Mouse (Mus musculus): ENCODE results near the gene Fndc4. TPM values are rescaled to one million over a fixed set of nuclear protein-coding genes. Genes with fewer than 3 reads are reported as not detected.

The Fndc4 gene
- polyA plus RNA-seq, 1 experiment from 2014 or later = 15.7 TPM

GRCm38 (mm10) chr5:31291361-31291688, 4.6 kb downstream of the Fndc4 start:
- peak overlapping the region; percentile 65 for H3K4me3 ChIP-seq
- no peaks in the 10 kb centered on the region for H3K36me3 ChIP-seq
- H3K4me1 ChIP-seq = peaks cover 43% of the 10 kb centered on the region
- H3K9me3 ChIP-seq (replicated peaks) = no peaks in the 10 kb centered on the region
- H3K4me2 ChIP-seq = peak overlapping the region; percentile 88
- H3K9ac ChIP-seq = peak overlapping the region; percentile 73
- 6% methylated on average over 9 of the region's 9 CpGs for WGBS (ENCODE audit: insufficient replicate concordance)
- peak overlapping the region; percentile 75 for H3K27ac ChIP-seq
- peaks cover 30% of the 10 kb centered on the region for H3K27me3 ChIP-seq (replicated peaks)
- no peak; the same call in 1 of the 2 replicates for ATAC-seq

- H3K4me1 ChIP-seq = peaks cover 40% of the 10 kb centered on the region
- peak within 1 kb of the TSS; percentile 75 for H3K27ac ChIP-seq
- peaks cover 3% of the 10 kb centered on the region for H3K36me3 ChIP-seq
- ATAC-seq = peak; percentile 96
- H3K9me3 ChIP-seq (replicated peaks) = no peaks in the 10 kb centered on the region
- 3% methylated on average over 45 of the region's 45 CpGs for WGBS (ENCODE audit: insufficient replicate concordance)
- peaks cover 24% of the 10 kb centered on the region for H3K27me3 ChIP-seq (replicated peaks)
- H3K9ac ChIP-seq = peak within 1 kb of the TSS; percentile 73
- H3K4me2 ChIP-seq = peak within 1 kb of the TSS; percentile 88
- H3K4me3 ChIP-seq = peak within 1 kb of the TSS; percentile 65
Observed at GRCm38 (mm10) chr5:31290521-31291360, 5.1 kb downstream of the Fndc4 start, which contains the start of gene Ift172. Ift172 (minus strand) TSS chr5:31291116.

DNA sequence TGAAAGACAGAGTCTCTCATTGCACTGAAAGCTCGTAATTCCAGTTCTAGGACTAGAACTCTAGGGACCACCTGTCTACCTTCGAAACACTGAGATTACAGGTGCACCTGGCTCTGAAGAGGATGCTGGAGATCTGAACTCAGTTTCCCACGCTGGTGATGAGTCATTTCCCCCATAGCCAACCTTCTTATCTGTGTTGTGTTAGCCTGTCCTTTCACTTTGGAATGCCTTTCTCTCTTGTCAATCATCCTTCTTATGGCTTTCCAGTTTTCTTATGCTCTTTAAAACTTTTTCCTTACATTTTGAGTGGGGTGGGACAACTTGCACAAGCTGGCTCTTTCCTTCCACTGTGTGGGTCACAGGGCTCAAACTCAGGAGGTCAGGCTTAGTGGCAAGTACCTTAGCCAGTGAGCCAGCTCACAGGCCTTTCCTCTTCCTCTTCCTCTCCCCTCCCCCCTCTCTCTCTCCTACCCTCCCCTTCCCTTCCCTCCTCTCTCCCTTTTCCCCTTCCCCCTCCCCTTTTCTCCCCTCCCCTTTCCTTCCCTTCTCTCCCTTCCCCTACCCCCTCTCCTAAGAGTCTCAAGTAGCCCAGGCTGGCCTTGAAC, 6.2 kb downstream of the Fndc4 start:
- 52% methylated on average over 3 of the region's 3 CpGs for WGBS (ENCODE audit: insufficient replicate concordance)
- H3K4me1 ChIP-seq = peaks cover 31% of the 10 kb centered on the region
- H3K27me3 ChIP-seq (replicated peaks) = peaks cover 14% of the 10 kb centered on the region
- ATAC-seq = no peak
- H3K4me2 ChIP-seq = peak overlapping the region; percentile 88
- no peaks in the 10 kb centered on the region for H3K9me3 ChIP-seq (replicated peaks)
- H3K4me3 ChIP-seq = peak overlapping the region; percentile 65; the same call in 1 of the 2 replicates
- H3K9ac ChIP-seq = peak overlapping the region; percentile 73; the same call in 1 of the 2 replicates
- H3K36me3 ChIP-seq = peaks cover 9% of the 10 kb centered on the region
- H3K27ac ChIP-seq = no peak overlapping the region

DNA sequence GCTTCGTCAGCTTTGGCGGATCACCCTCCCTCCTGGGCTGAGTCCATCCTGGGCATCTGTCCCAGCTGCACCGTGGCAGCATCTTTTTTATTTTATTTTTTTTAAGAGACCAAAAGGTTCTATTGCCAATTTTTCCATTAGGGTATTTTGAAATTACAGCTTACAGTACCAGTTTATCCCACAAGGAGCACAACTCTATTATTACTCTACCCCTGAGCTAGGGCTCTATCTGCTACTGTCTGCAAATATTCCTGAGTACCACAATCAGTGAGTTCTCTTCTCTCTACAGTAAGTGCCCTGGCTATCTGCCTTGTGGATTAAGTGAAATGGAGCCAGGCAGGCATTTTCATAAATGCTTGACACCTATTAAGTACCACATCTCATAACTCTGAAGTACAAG, 7.2 kb downstream of the Fndc4 start:
- H3K4me1 ChIP-seq = peaks cover 26% of the 10 kb centered on the region
- H3K4me2 ChIP-seq = no peak overlapping the region
- 0 out of 2 replicates have a peak, but pooled peaks cover 3% of the 10 kb centered on the region for H3K27me3 ChIP-seq (replicated peaks)
- WGBS (ENCODE audit: insufficient replicate concordance) = 60% methylated on average over 3 of the region's 3 CpGs
- H3K36me3 ChIP-seq = peaks cover 12% of the 10 kb centered on the region
- H3K27ac ChIP-seq = no peak overlapping the region
- no peak overlapping the region for H3K4me3 ChIP-seq
- H3K9ac ChIP-seq = no peak overlapping the region
- no peak for ATAC-seq
- no peaks in the 10 kb centered on the region for H3K9me3 ChIP-seq (replicated peaks)

- peaks cover 26% of the 10 kb centered on the region for H3K4me1 ChIP-seq
- no peak for ATAC-seq
Observed at GRCm38 (mm10) chr5:31288225-31288624, 7.7 kb downstream of the Fndc4 start.

GRCm38 (mm10) chr5:31279245-31279988, 16.5 kb downstream of the Fndc4 start:
- peaks cover 11% of the 10 kb centered on the region; the same call in 1 of the 2 replicates for H3K36me3 ChIP-seq
- whole genome bisulfite sequencing (ENCODE audit: insufficient replicate concordance) = 66% methylated on average over 20 of the region's 20 CpGs

More at GRCm38 (mm10) chr5:31288225-31288624, 7.7 kb downstream of the Fndc4 start:
- WGBS (ENCODE audit: insufficient replicate concordance) = 28% methylated on average over 4 of the region's 4 CpGs
- Histone ChIP-seq H3K4me2 (no peak overlapping the region), H3K9ac (no peak overlapping the region), H3K27ac (no peak overlapping the region), H3K9me3 (replicated peaks) (no peaks in the 10 kb centered on the region), H3K36me3 (peaks cover 16% of the 10 kb centered on the region), H3K27me3 (replicated peaks) (no peaks in the 10 kb centered on the region), H3K4me3 (no peak overlapping the region)

DNA sequence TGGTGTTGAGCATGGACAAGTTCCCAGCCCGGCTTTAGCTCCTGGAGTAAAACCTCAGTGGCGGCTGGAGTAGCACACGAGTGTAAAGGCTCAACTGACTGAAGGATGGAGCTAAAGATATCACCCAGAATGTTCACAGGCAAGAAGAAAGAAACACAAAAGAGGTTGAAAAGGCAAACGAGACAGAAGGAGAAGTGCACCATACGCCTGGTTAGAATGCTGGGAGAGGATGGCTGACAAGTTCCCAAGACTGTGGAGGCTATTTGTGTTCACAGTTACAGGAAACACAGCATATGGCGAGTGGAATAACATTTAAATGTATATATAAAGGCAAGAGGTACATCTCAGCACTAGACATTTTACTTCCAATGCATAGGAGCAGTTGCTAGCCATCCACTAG, 22.9 kb downstream of the Fndc4 start:
- Histone ChIP-seq H3K27me3 (replicated peaks) (no peaks in the 10 kb centered on the region), H3K4me3 (no peak overlapping the region), H3K9ac (no peak overlapping the region), H3K9me3 (replicated peaks) (no peaks in the 10 kb centered on the region), H3K4me2 (no peak overlapping the region), H3K4me1 (no peaks in the 10 kb centered on the region), H3K27ac (no peak overlapping the region), H3K36me3 (peaks cover 9% of the 10 kb centered on the region)
- 73% methylated on average over 6 of the region's 6 CpGs for WGBS (ENCODE audit: insufficient replicate concordance)
- no peak for ATAC-seq

More at GRCm38 (mm10) chr5:31279245-31279988, 16.5 kb downstream of the Fndc4 start:
- no peaks in the 10 kb centered on the region for H3K4me1 ChIP-seq
- H3K27me3 ChIP-seq (replicated peaks) = no peaks in the 10 kb centered on the region
- H3K4me2 ChIP-seq = no peak overlapping the region
- ATAC-seq = no peak
- H3K9me3 ChIP-seq (replicated peaks) = no peaks in the 10 kb centered on the region
- H3K27ac ChIP-seq = no peak overlapping the region
- H3K9ac ChIP-seq = no peak overlapping the region
- no peak overlapping the region for H3K4me3 ChIP-seq

DNA sequence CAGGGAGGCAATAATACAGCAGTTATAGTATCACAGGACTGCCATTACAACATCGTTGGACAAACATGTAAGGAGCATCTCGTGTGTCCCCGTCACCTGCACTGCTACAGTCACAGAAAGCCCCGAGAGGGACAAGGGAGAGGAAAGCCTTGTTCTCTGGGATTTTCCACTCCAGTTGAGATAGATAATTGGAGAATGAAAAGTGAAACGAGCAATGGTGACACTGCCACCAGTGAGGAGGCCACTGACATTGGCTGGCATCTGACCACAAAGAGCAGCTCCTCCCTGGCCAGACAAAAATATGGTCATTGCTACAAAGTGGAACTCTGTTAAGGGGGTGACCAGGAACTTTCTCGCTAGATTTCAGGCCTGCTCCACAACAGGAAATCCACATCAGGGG, 28.2 kb downstream of the Fndc4 start:
- H3K27ac ChIP-seq = no peak overlapping the region
- no peaks in the 10 kb centered on the region for H3K4me1 ChIP-seq
- no peaks in the 10 kb centered on the region for H3K27me3 ChIP-seq (replicated peaks)
- no peaks in the 10 kb centered on the region for H3K9me3 ChIP-seq (replicated peaks)
- H3K4me3 ChIP-seq = no peak overlapping the region
- ATAC-seq = no peak
- peaks cover 36% of the 10 kb centered on the region for H3K36me3 ChIP-seq
- H3K9ac ChIP-seq = no peak overlapping the region
- 62% methylated on average over 6 of the region's 6 CpGs for WGBS (ENCODE audit: insufficient replicate concordance)
- no peak overlapping the region for H3K4me2 ChIP-seq

- Histone ChIP-seq H3K36me3 (peaks cover 36% of the 10 kb centered on the region), H3K4me2 (no peak overlapping the region), H3K27ac (no peak overlapping the region), H3K4me3 (no peak overlapping the region), H3K27me3 (replicated peaks) (no peaks in the 10 kb centered on the region), H3K9me3 (replicated peaks) (no peaks in the 10 kb centered on the region), H3K9ac (no peak overlapping the region), H3K4me1 (no peaks in the 10 kb centered on the region)
- WGBS (ENCODE audit: insufficient replicate concordance) = 81% methylated on average over 7 of the region's 7 CpGs
- ATAC-seq = no peak
Observed at GRCm38 (mm10) chr5:31266101-31266500, 29.8 kb downstream of the Fndc4 start.

DNA sequence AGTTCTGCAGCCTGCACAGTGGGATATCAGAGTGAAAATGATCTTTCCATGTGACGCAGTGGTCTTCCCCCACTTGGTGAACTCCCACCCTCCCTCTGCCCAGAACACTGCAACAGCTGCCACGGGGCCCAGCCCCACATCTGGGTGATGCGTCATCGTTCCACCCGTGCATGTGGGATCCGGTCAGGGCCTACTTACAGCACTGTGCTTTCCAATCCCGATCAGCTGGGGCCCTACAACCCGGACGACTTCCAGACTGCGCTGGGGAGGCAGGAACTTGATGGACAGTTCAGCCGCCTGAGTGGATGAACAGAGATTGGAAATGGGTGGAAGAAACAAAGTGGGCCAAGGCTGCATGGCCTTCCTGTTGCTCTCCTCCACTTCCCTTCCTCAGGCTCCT, 38.3 kb downstream of the Fndc4 start:
- Histone ChIP-seq H3K9ac (no peak overlapping the region), H3K4me3 (no peak overlapping the region), H3K27me3 (replicated peaks) (no peaks in the 10 kb centered on the region), H3K27ac (no peak overlapping the region), H3K4me1 (peaks cover 12% of the 10 kb centered on the region), H3K9me3 (replicated peaks) (no peaks in the 10 kb centered on the region), H3K4me2 (no peak overlapping the region), H3K36me3 (peaks cover 28% of the 10 kb centered on the region)
- no peak for ATAC-seq
- WGBS (ENCODE audit: insufficient replicate concordance) = 79% methylated on average over 11 of the region's 11 CpGs

- no peak overlapping the region for H3K4me2 ChIP-seq
- H3K9me3 ChIP-seq (replicated peaks) = no peaks in the 10 kb centered on the region
- ATAC-seq = no peak
- H3K9ac ChIP-seq = no peak overlapping the region
- H3K27me3 ChIP-seq (replicated peaks) = no peaks in the 10 kb centered on the region
- no peak overlapping the region for H3K27ac ChIP-seq
- 67% methylated on average over 2 of the region's 2 CpGs for WGBS (ENCODE audit: insufficient replicate concordance)
- peaks cover 26% of the 10 kb centered on the region for H3K4me1 ChIP-seq
- H3K4me3 ChIP-seq = no peak overlapping the region
- H3K36me3 ChIP-seq = peaks cover 44% of the 10 kb centered on the region
Observed at GRCm38 (mm10) chr5:31255971-31256370, 39.9 kb downstream of the Fndc4 start.

GRCm38 (mm10) chr5:31255381-31255780, 40.5 kb downstream of the Fndc4 start:
- no peak overlapping the region for H3K27ac ChIP-seq
- H3K4me2 ChIP-seq = no peak overlapping the region
- 84% methylated on average over 2 of the region's 2 CpGs for WGBS (ENCODE audit: insufficient replicate concordance)
- H3K4me1 ChIP-seq = peaks cover 27% of the 10 kb centered on the region
- H3K9me3 ChIP-seq (replicated peaks) = no peaks in the 10 kb centered on the region
- peaks cover 48% of the 10 kb centered on the region for H3K36me3 ChIP-seq
- peak overlapping the region; percentile 12; the same call in 1 of the 2 replicates for H3K9ac ChIP-seq
- H3K27me3 ChIP-seq (replicated peaks) = no peaks in the 10 kb centered on the region
- ATAC-seq = no peak
- H3K4me3 ChIP-seq = no peak overlapping the region

Data from liver, embryonic 12.5 days (tissue).